Mouse (Mus musculus) neural tube, embryonic 14.5 days (tissue): ENCODE results near the gene Mybph. TPM values are rescaled to one million over a fixed set of nuclear protein-coding genes. Genes with fewer than 3 reads are reported as not detected.
"Not testable (repeated sequence)": the region's sequence is repeated elsewhere in the genome, so short reads cannot be mapped to it uniquely, and the experiment has no call there.

ENCODE experiments used
- ATAC-seq: fragments of 200-750 bp; cut with Nextera tagmentation; 2 replicates; pipeline ENCODE4 v1.8.0; 2017; ENCODE audit warnings: low read depth, mild to moderate bottlenecking, moderate TSS enrichment, moderate library complexity
- H3K27ac ChIP-seq: fragments of 300-500 bp; sonication (generic); 2 replicates; pipeline ENCODE4 v1.5.1; 2014; ENCODE audit warnings: low read depth, mild to moderate bottlenecking, control low read depth, low read length, moderate library complexity, mixed read lengths
- H3K27me3 ChIP-seq: fragments of 300-500 bp; sonication (generic); 2 replicates; pipeline ENCODE4 v1.6.1; 2014; ENCODE audit warnings: low read length; ENCODE audit not compliant: control insufficient read depth, insufficient read depth
- H3K36me3 ChIP-seq: fragments of 300-500 bp; sonication (generic); 2 replicates; pipeline ENCODE4 v1.6.1; 2014; ENCODE audit warnings: low read length, mixed read lengths; ENCODE audit not compliant: control insufficient read depth, insufficient read depth
- H3K4me1 ChIP-seq: fragments of 300-500 bp; sonication (generic); 2 replicates; pipeline ENCODE4 v1.6.1; 2014; ENCODE audit warnings: low read length; ENCODE audit not compliant: control insufficient read depth, insufficient read depth
- H3K4me2 ChIP-seq: fragments of 300-500 bp; sonication (generic); 2 replicates; pipeline ENCODE4 v1.6.1; 2014; ENCODE audit warnings: mild to moderate bottlenecking, low read depth, low read length, control low read depth
- H3K4me3 ChIP-seq: fragments of 300-500 bp; sonication (generic); 2 replicates; pipeline ENCODE4 v1.5.1; 2014; ENCODE audit warnings: low read depth, low read length, control low read depth, mixed read lengths
- H3K9ac ChIP-seq: fragments of 300-500 bp; sonication (generic); replicated peaks from 2 replicates; pipeline ENCODE4 v1.6.1; 2014; ENCODE audit warnings: low read depth, mild to moderate bottlenecking, control low read depth, low read length, mixed read lengths
- H3K9me3 ChIP-seq: fragments of 300-500 bp; sonication (generic); 2 replicates; pipeline ENCODE4 v1.6.1; 2016; ENCODE audit warnings: low read length; ENCODE audit not compliant: control insufficient read depth
- WGBS: fragments of 180-500 bp; shearing (Covaris S2); extraction: QIAGEN DNeasy Blood & Tissue Kit; methylation state at CpG from one replicate; pipeline ENCODE4 v1.1.7; 2014; 5-methylcytosine and 5-hydroxymethylcytosine counted together
- polyA plus RNA-seq: library from polyadenylated mRNA; unstranded; fragments of >200 nt; fragmentation: Nextera tagmentation; extraction: Ambion mirVana; gene quantifications from 2 replicates; pipeline ENCODE4 v1.2.1, GENCODE M21; 2014

The Mybph gene
- polyA plus RNA-seq, 1 experiment from 2014 or later = 0.35 TPM

GRCm38 (mm10) chr1:134241298-134241697, 48.0 kb downstream of the Mybph start:
- H3K27ac ChIP-seq = no peak overlapping the region
- H3K4me1 ChIP-seq = no peaks in the 10 kb centered on the region
- no peak overlapping the region for H3K4me3 ChIP-seq
- H3K36me3 ChIP-seq = no peaks in the 10 kb centered on the region
- no peak overlapping the region for H3K4me2 ChIP-seq
- ATAC-seq = no peak
- no peak overlapping the region for H3K9ac ChIP-seq
- no peaks in the 10 kb centered on the region for H3K27me3 ChIP-seq
- no peaks in the 10 kb centered on the region for H3K9me3 ChIP-seq
- WGBS = 60% methylated on average over 8 of the region's 8 CpGs

GRCm38 (mm10) chr1:134242286-134242685, 49.0 kb downstream of the Mybph start:
- H3K9me3 ChIP-seq = no peaks in the 10 kb centered on the region
- no peak overlapping the region for H3K9ac ChIP-seq
- no peak for ATAC-seq
- H3K4me1 ChIP-seq = no peaks in the 10 kb centered on the region
- H3K36me3 ChIP-seq = no peaks in the 10 kb centered on the region
- no peak overlapping the region for H3K27ac ChIP-seq
- WGBS = 66% methylated on average over 2 of the region's 2 CpGs
- H3K27me3 ChIP-seq = no peaks in the 10 kb centered on the region
- H3K4me3 ChIP-seq = no peak overlapping the region
- H3K4me2 ChIP-seq = no peak overlapping the region

- H3K27ac ChIP-seq = no peak overlapping the region
- H3K4me2 ChIP-seq = no peak overlapping the region
- no peaks in the 10 kb centered on the region for H3K4me1 ChIP-seq
- no peak overlapping the region for H3K4me3 ChIP-seq
- no peak overlapping the region for H3K9ac ChIP-seq
- no peaks in the 10 kb centered on the region for H3K9me3 ChIP-seq
- 78% methylated on average over 6 of the region's 6 CpGs for WGBS
- no peaks in the 10 kb centered on the region for H3K27me3 ChIP-seq
- H3K36me3 ChIP-seq = no peaks in the 10 kb centered on the region
- no peak for ATAC-seq
Measured at GRCm38 (mm10) chr1:134243505-134243904, 50.3 kb downstream of the Mybph start.

- 22% methylated on average over 35 of the region's 35 CpGs for WGBS
- Histone ChIP-seq H3K4me2 (peak overlapping the region; percentile 44), H3K9ac (0 out of 2 replicates have a peak overlapping the region, but pooled peaks have one; percentile 37), H3K27ac (no peak overlapping the region), H3K9me3 (no peaks in the 10 kb centered on the region), H3K36me3 (no peaks in the 10 kb centered on the region), H3K4me1 (no peaks in the 10 kb centered on the region), H3K4me3 (no peak overlapping the region), H3K27me3 (no peaks in the 10 kb centered on the region)
- peak; percentile 91 for ATAC-seq
Measured at GRCm38 (mm10) chr1:134243948-134244914, 51.0 kb downstream of the Mybph start.

GRCm38 (mm10) chr1:134245004-134245717, 51.9 kb downstream of the Mybph start:
- Histone ChIP-seq H3K9ac (no peak overlapping the region), H3K36me3 (no peaks in the 10 kb centered on the region), H3K9me3 (no peaks in the 10 kb centered on the region), H3K4me2 (no peak overlapping the region), H3K4me1 (no peaks in the 10 kb centered on the region), H3K27me3 (no peaks in the 10 kb centered on the region), H3K27ac (no peak overlapping the region), H3K4me3 (no peak overlapping the region)
- ATAC-seq = 0 out of 2 replicates have a peak, but pooled peaks have one; percentile 17
- 68% methylated on average over 14 of the region's 14 CpGs for WGBS

- ATAC-seq = no peak
- Histone ChIP-seq H3K9ac (0 out of 2 replicates have a peak overlapping the region, but pooled peaks have one; percentile 16), H3K27ac (no peak overlapping the region), H3K4me1 (no peaks in the 10 kb centered on the region), H3K9me3 (no peaks in the 10 kb centered on the region), H3K4me3 (no peak overlapping the region), H3K36me3 (no peaks in the 10 kb centered on the region), H3K4me2 (no peak overlapping the region), H3K27me3 (no peaks in the 10 kb centered on the region)
- 64% methylated on average over 4 of the region's 4 CpGs for WGBS
Measured at GRCm38 (mm10) chr1:134246590-134246989, 53.3 kb downstream of the Mybph start.

- not testable (repeated sequence) for H3K9me3 ChIP-seq, H3K27me3 ChIP-seq, H3K27ac ChIP-seq, H3K36me3 ChIP-seq, H3K4me2 ChIP-seq, H3K4me3 ChIP-seq, H3K9ac ChIP-seq, H3K4me1 ChIP-seq, ATAC-seq
- WGBS = 52% methylated on average over 1 of the region's 1 CpGs
Measured at GRCm38 (mm10) chr1:134249681-134250080, 56.4 kb downstream of the Mybph start.
